Mouse (Mus musculus) cerebellum, adult 9-10 months (tissue): Measurements from ENCODE around the gene Ciita.
A peak's percentile ranks its signal among the peaks of the same experiment; 100 is the strongest.

Source experiments
- DNase-seq: peaks from one replicate; pipeline ENCODE4 v3.0.0; 2022

Gene Ciita

DNA sequence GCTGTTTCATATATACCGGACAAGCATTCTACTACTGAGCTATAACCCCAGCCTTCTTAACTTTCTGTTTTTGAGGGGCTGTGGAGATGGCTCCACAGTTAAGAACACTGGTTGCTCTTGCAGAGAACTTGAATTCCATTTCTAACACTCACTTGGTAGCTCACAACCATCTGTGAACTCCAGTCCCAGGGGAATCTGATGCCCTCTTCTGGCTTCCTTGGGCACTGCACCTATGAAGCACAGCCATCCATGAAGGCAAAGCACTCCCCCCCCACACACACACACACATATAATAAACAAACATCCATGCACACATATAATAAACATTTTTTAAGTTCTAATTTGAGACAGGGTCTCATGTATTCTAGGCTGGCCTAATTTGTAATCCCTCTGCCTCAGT, 43.0 kb downstream of the Ciita start:
- peak; percentile 66 for DNase-seq

DNA sequence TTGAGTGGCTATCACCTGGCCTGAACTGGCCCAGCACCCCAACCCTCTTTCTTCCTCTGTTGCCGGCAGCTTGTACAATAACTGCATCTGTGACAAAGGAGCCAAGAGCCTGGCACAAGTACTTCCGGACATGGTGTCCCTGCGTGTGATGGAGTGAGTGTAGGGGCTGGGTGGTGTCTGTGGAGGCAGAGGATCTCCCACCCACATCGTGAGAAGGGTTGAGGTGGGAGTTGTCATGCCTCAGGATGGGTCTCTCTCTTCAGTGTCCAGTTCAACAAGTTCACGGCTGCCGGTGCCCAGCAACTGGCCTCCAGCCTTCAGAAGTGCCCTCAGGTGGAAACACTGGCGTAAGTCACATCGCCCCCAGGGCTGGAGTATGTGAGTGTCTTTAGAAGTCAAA, 43.8 kb downstream of the Ciita start:
- no peak for DNase-seq

DNA sequence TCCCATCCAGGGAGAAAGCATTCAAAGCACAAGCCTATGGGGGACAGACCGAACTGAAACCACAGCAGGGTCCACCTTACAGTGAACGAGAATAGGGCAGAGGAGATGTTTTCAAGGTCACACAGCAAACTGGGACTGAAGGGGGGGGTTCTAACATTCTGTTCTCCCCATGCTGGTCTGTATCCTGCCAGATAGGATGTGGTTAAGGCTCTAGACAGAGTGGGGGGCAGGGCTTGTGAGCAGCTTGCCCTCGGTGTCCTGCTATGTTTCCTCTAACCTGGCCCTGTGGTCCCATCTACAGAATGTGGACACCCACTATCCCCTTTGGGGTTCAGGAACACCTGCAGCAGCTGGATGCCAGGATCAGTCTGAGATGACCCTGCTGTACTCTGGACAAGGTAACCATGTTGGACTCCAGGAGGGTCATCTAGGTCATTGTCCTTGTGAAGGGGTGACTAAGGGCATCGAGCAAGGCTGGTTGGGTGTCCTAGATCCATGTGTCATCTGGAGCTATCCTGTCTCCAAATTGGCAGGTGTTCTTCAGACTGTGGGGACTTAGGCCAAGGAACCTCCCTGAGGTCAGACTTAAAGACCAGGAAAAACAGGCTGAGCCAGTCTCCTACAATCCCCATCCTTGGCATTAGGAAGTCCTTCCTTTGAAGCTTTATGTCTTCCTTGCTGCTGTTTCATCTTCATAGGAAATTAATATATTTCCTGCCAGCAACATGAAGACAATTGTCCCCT, 45.2 kb downstream of the Ciita start:
- DNase-seq = peak; percentile 12

DNA sequence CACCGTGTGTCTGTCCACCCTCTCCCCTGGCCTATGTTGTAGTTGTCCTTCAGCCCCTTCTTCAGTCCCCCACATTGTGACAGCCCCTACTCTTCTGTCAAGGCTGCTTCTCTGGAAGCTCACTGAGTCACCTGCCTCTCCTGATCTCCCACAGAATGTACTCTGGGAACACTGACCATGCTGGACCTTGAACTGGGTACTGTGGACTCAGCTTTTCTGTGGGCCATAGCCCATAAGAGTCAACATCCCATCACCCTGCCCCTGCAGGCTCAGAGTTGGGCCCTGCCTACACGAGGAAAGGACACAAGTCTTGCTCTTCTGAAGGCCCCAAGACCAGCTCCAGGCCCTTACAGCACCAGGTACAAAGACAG, 45.7 kb downstream of the Ciita start:
- DNase-seq = no peak

DNA sequence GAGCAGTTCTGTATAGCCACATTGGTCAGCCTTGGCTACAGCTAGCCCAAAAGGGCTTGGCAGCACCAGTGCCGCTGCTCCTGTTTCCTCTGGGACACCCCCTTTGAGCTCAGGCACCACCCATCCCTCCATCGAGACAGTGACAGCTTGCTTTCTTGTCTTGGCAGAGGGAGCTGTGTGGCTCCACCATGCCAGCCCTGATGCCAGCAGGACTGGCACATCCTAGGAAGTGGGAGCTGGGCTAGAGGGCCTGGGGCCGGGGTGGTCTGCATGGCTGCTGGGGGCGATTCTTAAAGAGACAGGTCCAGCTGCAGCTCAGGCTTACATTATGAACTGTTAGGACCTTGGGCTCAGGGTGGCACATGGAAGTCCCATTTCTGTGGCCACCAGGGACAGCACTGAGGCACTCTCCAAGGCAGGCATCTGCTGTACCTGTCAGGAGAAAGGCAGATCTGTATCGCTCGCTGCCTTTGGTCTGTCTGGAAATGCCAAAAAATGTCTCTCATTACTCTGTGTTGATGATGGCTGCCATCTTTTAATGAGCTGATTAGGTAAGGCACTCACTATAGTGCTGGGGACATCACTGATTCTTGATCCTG, 47.3 kb downstream of the Ciita start:
- peak; percentile 50 for DNase-seq

DNA sequence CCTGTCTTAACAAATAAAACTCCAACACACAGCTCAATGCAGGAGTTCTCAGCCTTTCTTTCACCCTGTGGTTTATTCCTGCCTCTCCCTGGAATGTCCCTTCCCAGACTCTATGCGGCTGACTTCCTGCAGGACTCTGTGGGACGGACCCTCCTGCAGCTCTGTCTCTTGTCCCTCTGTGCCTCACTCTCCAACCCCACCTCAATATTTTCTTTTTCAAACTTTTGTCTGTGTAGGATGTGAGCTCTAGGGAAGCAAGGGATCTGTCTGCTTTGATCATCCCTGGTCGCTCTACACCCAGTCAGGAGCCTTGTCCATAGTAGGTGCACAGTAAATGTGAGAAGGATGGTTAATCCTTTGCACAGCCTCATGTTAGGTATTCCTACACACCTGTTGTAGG, 48.5 kb downstream of the Ciita start:
- no peak for DNase-seq

DNA sequence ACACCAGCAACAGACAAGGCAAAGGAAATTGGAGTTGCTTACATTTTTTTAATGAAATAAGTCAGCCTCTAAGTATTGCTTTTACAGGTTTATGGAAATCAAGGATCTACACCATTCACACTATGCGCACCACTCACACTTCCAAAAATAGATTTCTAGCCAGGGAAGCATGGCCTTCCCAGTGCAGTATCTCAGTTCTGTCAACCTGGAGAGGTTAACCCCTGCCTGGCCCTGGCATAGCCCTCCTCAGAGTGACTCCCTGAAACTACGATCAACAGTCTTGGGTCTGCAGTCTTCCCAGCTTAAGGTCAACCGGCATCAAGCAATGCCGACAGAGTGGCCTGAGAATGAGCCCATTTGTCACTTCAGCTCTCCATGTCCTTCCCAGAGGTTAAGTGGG, 50.3 kb downstream of the Ciita start:
- DNase-seq = no peak

DNA sequence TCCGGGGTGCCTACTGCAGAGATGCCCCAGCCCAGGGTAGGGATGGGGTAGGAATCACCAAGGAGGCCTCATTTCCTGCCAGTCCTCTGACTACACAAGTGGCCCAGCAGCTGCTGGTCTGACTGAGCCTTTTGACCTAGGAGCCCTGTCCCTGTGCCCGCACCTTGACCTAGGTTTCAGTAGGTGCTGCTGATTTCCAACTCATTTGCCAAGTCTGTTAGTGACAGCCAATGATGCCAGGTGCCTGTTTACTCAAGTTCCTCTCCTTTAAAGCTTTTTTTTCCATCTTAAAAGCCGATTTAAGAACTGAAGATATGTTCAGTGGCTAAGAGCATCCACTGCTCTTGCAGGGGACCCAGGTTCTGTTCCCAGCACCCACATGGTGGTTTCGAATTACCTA, 53.9 kb downstream of the Ciita start:
- no peak for DNase-seq

DNA sequence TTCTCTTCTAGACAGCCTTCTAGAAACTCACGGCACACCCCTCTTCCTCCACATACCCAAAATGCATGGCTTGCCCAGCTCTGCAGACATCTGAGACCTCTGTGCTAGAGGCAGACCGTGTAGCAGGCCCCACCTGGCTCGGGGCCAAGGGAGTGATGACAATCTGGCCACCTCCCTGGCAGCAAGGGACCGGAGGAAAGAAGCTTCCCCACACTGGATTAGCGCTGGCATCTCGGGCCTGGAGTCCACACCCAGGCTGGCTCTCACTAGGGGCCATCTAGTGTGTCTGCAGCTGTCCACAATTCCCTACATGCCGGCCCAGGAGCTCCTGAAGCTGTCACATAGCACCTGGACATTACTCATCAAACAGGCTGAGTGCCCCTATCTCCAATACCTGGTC, 54.7 kb downstream of the Ciita start:
- DNase-seq = peak; percentile 67

DNA sequence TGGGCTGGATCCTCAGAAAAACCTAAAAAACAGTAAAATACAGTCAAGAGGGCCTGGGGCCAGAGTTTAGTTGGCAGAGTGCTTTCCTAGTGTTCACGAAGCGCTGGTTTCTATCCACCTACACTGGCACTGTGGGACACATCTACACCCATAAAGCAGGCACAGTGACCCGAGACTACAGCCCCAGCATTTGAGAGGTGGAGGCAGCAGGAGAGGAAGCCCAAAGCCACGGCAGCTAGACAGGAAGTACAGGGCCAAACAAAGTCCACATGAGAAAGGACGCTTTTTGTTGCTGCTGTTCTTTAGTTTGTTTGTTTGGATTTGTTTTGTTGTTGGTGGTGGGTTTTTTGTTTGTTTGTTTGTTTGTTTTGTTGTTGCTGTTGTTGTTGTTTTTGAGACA, 56.5 kb downstream of the Ciita start:
- no peak for DNase-seq

DNA sequence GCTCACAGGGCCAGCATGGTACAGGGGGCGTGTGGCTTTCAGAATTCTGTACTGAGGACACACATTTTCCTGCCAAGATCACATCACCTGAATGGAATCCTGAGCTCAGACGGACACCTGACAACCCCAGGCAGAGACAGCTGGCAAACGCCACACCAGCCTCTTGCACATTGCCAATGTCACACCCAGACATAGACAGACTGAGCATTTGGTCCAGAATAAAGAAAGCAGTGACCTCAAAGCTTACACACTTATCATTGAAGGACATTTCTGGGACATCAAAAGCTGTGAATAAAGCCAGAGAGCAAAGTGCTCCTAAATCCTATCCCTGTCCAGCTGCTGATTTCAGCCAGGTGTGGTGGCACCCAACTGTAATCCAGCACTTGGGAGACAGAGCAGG, 57.1 kb downstream of the Ciita start:
- DNase-seq = no peak

DNA sequence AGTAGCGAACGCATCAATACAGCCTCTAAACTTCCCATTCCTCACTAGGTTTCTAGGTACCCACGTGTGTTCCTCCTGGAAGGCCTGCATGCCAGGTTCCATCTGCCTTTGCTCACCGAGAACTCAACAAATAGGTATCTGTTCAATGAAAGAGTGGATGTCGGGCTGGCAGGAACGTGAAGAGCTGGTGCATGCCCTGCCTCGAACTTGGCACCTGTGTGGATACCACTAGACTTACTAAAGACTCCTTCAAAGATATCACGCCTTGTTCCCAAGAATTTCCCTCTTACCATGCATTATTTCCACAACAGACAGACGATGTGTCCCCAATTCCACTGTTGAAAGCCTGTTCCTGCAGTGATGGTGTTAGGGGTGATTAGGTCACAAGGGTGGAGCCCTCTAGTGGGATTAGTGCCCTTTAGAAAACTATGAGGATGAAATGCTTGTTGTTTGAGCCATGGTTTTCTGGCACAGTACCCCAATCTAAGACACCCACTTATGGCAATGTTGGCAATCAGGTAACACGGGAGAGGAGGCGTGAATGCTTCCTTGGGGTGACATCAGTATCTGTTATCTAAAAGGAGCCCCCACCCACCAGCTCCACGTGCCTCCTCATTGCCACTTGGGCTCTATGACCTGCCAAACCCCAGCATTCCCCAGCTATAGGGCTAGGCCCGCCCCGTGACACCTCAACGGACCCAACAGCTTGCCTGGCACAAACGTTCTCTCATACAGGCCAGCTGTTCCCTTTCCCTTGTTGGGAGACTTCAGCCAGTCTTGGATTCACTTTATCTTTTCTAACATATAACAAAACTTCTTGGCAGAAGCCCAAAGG, 61.1 kb downstream of the Ciita start:
- peak; percentile 69 for DNase-seq

DNA sequence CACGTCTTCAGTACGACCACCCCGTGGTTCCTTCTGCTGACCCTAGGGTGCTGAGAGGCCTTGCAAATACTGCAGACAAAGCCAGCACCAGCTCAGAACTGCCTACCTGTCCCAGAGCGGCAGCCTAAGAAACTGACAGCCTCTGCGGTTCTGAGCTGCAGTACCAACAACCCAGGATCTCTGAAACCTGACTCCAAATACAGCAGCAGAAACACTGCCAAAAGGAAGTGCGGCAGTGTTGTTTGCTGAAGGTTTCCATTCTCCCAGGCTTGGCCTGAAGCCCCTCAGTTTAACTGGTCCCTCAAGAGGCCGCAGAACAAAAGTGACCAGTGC, 61.7 kb downstream of the Ciita start:
- DNase-seq = peak; percentile 70

DNA sequence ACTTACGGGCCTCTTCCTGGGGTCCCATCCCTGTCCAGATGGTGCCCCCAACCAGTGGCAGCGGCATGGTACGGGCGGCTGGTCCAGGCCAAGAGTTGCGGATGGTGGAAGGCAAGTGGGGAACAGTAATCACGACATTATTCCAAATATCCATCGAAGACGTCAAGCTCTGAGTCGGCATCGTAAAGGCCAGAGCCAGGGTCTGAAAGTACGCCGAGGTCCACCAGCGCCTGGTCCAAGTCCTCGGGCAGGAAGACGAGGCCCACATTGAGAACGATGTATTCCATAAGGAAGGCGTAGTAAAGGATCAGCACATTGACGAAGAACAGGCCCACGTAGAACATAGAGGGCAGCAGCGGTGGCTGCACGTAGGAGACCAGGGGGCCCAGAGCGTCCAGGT, 62.4 kb downstream of the Ciita start:
- peak; percentile 70 for DNase-seq

DNA sequence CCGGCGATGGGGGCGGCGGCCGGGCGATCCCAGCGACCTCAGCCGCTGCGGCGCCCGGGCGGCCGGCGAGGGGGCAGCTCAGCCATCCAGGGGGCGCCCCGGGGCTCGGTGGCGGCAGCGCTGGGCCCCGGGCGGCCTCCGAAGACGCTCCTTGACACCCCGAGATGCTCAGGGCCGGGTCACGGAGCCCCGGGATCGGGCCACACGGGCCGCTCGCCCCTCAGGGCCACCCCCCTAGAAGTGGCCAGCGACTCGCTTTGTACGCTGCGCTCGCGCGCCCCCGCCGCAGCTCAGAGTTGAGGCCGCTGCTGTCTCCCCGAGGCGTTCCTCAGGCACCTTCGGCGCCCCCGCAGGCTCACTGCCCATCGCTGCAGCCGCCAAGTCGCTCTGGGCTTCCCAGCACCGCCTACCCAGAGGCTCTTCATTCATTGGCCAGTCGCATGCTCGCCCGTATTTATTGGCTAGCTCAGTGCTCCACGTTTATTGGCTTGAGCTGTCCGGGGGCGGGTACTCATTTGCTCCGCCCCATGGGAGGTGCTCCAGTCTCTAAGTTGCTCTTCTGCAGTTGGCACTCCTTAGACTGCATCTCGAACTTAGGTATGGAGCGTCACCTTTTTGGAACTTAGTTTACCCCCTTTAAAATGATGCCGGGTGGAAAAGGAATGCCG, 63.0 kb downstream of the Ciita start, which contains the start of gene Dexi:
Gene Dexi, minus strand, starts transcription at position 357 of the 668 bp plus-strand sequence.
- DNase-seq = peak; percentile 99

DNA sequence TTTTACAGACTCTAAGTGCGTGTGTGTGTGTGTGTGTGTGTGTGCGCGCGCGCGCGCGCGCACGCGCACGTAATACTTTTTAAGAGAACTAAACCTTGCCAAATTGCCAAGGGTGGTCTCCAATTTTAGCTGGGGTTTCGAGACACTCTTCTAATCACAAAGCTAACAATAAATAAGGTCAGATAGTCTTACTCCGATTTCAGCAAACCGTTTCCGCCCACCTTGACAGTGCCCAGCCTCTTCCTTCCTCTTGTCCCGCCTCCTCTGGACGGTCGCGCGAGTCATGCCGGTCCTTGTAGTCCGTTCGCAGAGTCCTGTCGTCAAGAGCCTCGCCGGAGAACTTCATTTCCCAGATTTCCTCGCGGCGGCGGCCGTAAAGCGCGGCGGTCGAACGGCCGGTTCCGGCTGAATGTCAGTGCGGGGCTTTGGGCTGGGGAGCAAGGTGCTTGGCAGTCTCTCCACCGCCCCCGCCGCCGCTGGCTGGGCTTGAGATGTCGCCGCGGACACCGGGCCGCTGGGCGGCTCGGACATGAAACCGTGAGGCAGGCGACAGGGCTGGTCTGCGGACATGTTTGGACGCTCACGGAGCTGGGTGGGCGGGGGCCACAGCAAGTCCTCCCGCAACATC, 65.2 kb downstream of the Ciita start, which contains the start of gene Clec16a:
Gene Clec16a, plus strand, starts transcription at position 345 of the 628 bp plus-strand sequence.
- peak; percentile 97 for DNase-seq

DNA sequence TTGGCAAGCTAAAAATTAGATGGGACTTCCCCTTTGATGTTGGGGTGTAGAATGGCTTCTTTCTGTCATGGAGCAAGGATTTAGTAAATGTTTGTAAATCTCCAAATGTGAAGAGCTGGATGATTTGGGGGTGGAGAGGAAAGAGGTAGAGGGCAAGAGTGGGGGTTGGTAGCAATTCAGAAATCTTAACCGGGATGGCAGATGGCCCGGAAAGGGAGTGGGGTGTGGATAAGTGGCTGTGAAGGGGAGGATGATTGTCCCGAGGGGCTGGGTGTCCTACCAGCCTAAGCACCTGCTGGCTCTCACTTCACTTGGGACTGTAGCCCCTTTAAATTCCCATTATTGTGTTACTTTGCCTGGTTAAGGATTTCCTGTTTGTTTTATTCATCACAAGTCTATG, 67.0 kb downstream of the Ciita start:
- DNase-seq = peak; percentile 62

DNA sequence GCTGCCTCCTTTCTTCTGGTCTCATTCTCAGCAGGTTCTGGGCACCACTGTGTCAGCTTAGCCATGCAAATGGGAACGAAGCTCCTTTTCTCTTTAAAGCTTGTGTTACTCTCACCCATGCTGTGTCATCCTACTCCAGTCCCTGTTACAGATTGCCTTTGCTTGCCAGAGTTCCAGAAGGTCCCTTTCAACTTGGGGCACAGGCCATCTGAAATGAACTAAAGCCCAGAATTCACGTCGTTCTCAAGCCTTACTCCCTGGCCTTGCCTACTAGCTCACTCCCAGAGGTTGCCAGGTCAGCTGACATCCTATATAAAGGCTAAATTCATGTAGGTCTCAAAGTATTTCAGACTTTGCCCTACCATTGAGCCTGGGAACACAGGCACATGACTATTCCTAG, 69.1 kb downstream of the Ciita start:
- peak; percentile 54 for DNase-seq

DNA sequence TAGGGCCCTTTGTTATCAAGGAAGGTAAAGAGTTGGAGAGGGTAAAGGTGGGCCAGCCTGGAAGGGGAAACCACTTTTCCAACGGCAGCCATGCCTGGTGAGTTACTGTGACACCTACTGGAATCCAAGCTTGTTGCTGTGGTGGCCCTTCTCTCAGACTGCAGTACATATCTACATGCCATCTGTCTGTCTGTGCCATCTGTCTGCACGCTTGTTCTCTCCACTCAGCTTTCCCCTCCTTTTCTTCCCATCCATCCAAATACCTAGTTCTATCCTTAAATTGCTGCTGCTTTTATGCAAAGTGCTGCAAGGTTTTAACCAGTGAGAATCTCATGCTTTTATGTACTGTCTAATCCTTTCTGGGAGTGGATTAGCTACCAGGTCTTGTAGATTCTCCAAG, 69.7 kb downstream of the Ciita start:
- DNase-seq = no peak

DNA sequence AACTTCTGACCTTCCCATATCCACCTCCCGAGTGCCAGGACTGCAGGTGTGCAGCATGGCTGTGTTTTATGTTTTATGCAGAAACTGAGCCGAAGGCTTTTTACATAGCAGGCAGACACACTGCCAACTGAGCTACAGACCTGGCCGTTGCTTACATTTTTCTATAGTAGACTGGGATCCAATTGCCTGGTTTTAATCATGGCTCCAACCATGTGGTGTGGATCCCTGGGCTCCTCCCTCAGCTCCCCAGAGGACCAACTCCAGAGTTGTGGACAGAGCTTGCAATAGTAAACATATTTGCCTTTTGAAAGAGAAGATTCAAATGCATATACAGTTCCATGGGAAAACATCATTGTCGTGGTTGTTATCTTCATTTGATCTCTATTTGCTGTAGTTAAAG, 71.7 kb downstream of the Ciita start:
- no peak for DNase-seq

DNA sequence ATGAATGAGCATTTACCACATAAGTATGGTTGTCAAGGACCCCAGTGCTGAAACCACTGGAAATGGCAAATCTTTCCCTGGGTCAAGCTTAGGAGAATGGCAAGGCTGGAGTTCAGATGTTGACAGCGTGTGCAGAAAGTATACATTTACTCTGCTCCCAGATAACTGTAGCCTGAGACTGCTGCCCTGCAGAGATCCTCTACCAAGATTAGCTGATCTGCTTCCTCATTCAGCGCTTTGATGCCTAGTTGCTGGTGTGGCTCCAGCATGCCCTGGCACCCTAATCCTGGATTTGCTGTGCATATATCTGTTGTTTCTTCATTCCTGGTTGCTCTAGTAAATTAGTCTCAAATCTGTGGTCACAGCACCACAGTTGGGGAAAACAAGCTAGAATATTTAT, 74.0 kb downstream of the Ciita start:
- no peak for DNase-seq

DNA sequence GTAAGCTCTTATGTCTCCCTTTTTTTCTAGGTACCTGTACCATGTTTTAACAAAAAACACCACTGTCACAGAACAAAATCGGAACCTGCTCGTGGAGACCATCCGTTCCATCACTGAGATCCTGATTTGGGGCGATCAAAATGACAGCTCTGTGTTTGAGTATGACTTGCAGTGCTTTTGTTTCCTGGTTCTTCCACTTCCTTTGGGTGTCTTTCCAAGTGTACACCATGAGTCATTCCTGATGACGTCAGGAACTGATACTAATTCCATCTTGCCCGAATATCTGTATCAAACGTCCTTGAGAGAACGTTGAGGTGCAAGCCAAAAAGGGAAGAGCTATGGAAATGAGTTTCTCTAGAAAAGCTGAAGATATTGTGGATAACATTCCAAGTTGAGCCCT, 80.1 kb downstream of the Ciita start:
- DNase-seq = no peak

DNA sequence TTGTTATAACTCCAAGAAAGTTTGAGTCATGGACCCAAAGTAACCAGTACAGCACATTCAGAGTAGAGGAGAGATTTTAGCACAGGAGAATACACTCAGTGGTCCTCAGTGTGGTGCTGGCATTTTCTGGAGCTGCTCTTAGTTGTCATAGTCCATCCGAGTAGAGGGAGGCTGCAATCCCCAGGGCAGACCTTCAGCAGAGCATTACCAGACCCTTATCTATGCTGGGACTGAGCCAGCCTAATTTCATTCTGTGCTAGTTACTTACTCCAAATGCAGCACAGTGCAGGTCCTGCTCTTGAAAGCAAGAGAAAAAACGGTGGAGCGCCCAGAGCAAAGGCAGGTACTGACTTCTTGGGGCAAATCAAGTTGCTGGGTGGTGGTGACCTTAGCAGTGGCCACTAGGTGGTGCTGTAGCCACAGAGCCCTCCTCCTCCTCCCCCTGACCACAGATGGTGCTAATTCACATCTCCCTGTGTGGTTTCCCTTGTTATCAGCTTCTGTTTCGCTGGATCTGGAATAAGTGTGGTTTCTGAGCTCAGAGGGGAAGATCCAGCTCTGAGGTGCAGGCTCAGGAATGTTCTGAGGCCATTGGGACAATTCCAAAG, 85.5 kb downstream of the Ciita start:
- peak; percentile 84 for DNase-seq
